Mouse (Mus musculus) forebrain, embryonic 15.5 days (tissue): ENCODE data around the gene Pik3r4. TPM values are rescaled to one million over a fixed set of nuclear protein-coding genes. Genes with fewer than 3 reads are reported as not detected.
A peak's percentile ranks its signal among the peaks of the same experiment; 100 is the strongest.
"Not testable (repeated sequence)": the region's sequence is repeated elsewhere in the genome, so short reads cannot be mapped to it uniquely, and the experiment has no call there.

ENCODE experiments used
- ATAC-seq: fragments of 200-750 bp; cut with Nextera tagmentation; replicated peaks from 2 replicates; pipeline ENCODE4 v1.8.0; 2017; ENCODE audit warnings: mild to moderate bottlenecking, moderate TSS enrichment, moderate library complexity
- H3K27ac ChIP-seq: fragments of 300-500 bp; sonication (generic); replicated peaks from 2 replicates; pipeline ENCODE4 v1.5.1; 2015; ENCODE audit warnings: mild to moderate bottlenecking, inconsistent platforms
- H3K27me3 ChIP-seq: fragments of 300-500 bp; sonication (generic); 2 replicates; pipeline ENCODE4 v1.6.1; 2015; ENCODE audit warnings: inconsistent platforms
- H3K36me3 ChIP-seq: fragments of 300-500 bp; sonication (generic); 2 replicates; pipeline ENCODE4 v1.6.1; 2015; ENCODE audit warnings: mild to moderate bottlenecking, inconsistent platforms
- H3K4me1 ChIP-seq: fragments of 300-500 bp; sonication (generic); 2 replicates; pipeline ENCODE4 v1.6.1; 2015; ENCODE audit warnings: inconsistent platforms
- H3K4me2 ChIP-seq: fragments of 300-500 bp; sonication (generic); replicated peaks from 2 replicates; pipeline ENCODE4 v1.6.1; 2015; ENCODE audit warnings: mild to moderate bottlenecking, inconsistent platforms
- H3K4me3 ChIP-seq: fragments of 300-500 bp; sonication (generic); 2 replicates; pipeline ENCODE4 v1.5.1; 2015; ENCODE audit warnings: mild to moderate bottlenecking, inconsistent platforms
- H3K9ac ChIP-seq: fragments of 300-500 bp; sonication (generic); replicated peaks from 2 replicates; pipeline ENCODE4 v1.6.1; 2015; ENCODE audit warnings: mild to moderate bottlenecking, inconsistent platforms
- H3K9me3 ChIP-seq: fragments of 300-500 bp; sonication (generic); 2 replicates; pipeline ENCODE4 v1.6.1; 2016; ENCODE audit warnings: inconsistent platforms
- WGBS: fragments of 180-500 bp; shearing (Covaris S2); methylation state at CpG from one replicate; pipeline ENCODE4 v1.1.7; 2015; ENCODE audit warnings: mixed read lengths; 5-methylcytosine and 5-hydroxymethylcytosine counted together
- polyA plus RNA-seq: library from polyadenylated mRNA; unstranded; fragments of >200 nt; fragmentation: Nextera tagmentation; extraction: Ambion mirVana; gene quantifications from 2 replicates; pipeline ENCODE4 v1.2.1, GENCODE M21; 2015

Gene Pik3r4
- polyA plus RNA-seq: 19.0 and 19.7 TPM in 2 replicates

GRCm38 (mm10) chr9:105642460-105643371 lies at the start of gene Pik3r4:
Gene Pik3r4, plus strand, starts transcription at chr9:105642978.
- H3K36me3 ChIP-seq: peaks cover 3% of the 10 kb centered on the region; the same call in 1 of the 2 replicates
- no peaks in the 10 kb centered on the region for H3K27me3 ChIP-seq
- 6% methylated on average over 37 of the region's 37 CpGs for WGBS
- peak within 1 kb of the TSS; percentile 61; the same call in 1 of the 2 replicates for H3K27ac ChIP-seq
- no peaks in the 10 kb centered on the region for H3K9me3 ChIP-seq
- H3K4me3 ChIP-seq: peak within 1 kb of the TSS; percentile 87
- H3K4me1 ChIP-seq: peaks cover 18% of the 10 kb centered on the region
- peak within 1 kb of the TSS; percentile 88 for H3K9ac ChIP-seq
- peak within 1 kb of the TSS; percentile 68 for H3K4me2 ChIP-seq
- peak; percentile 97 for ATAC-seq

- WGBS: 86% methylated on average over 4 of the region's 4 CpGs
- no peak for ATAC-seq
These were observed 43.9 kb upstream of the Pik3r4 start for GRCm38 (mm10) chr9:105598906-105599305.

GRCm38 (mm10) chr9:105611980-105612771 lies 30.6 kb upstream of the Pik3r4 start:
- 75% methylated on average over 15 of the region's 15 CpGs for WGBS
- Histone ChIP-seq H3K27ac (peak overlapping the region; percentile 24; the same call in 1 of the 2 replicates), H3K4me1 (peaks cover 12% of the 10 kb centered on the region; the same call in 1 of the 2 replicates), H3K27me3 (no peaks in the 10 kb centered on the region), H3K36me3 (no peaks in the 10 kb centered on the region), H3K9ac (no peak overlapping the region), H3K9me3 (no peaks in the 10 kb centered on the region), H3K4me3 (no peak overlapping the region), H3K4me2 (no peak overlapping the region)
- no peak for ATAC-seq

More at GRCm38 (mm10) chr9:105598906-105599305, 43.9 kb upstream of the Pik3r4 start:
- H3K4me3 ChIP-seq: no peak overlapping the region
- no peaks in the 10 kb centered on the region for H3K27me3 ChIP-seq
- H3K4me1 ChIP-seq: no peaks in the 10 kb centered on the region
- no peaks in the 10 kb centered on the region for H3K9me3 ChIP-seq
- no peak overlapping the region for H3K4me2 ChIP-seq
- no peak overlapping the region for H3K27ac ChIP-seq
- no peak overlapping the region for H3K9ac ChIP-seq
- no peaks in the 10 kb centered on the region for H3K36me3 ChIP-seq

- no peak overlapping the region for H3K4me3 ChIP-seq
- WGBS: 58% methylated on average over 7 of the region's 7 CpGs
- peaks cover 12% of the 10 kb centered on the region; the same call in 1 of the 2 replicates for H3K4me1 ChIP-seq
- no peak overlapping the region for H3K4me2 ChIP-seq
- H3K27ac ChIP-seq: 0 out of 2 replicates have a peak overlapping the region, but pooled peaks have one; percentile 24
- ATAC-seq: no peak
- H3K36me3 ChIP-seq: no peaks in the 10 kb centered on the region
- H3K27me3 ChIP-seq: no peaks in the 10 kb centered on the region
- H3K9me3 ChIP-seq: no peaks in the 10 kb centered on the region
- no peak overlapping the region for H3K9ac ChIP-seq
These were observed 29.9 kb upstream of the Pik3r4 start for GRCm38 (mm10) chr9:105612919-105613318.

- Histone ChIP-seq H3K4me2 (no peak overlapping the region), H3K4me1 (peaks cover 12% of the 10 kb centered on the region; the same call in 1 of the 2 replicates), H3K4me3 (no peak overlapping the region), H3K36me3 (no peaks in the 10 kb centered on the region), H3K27me3 (no peaks in the 10 kb centered on the region), H3K27ac (no peak overlapping the region), H3K9ac (no peak overlapping the region), H3K9me3 (no peaks in the 10 kb centered on the region)
- no peak for ATAC-seq
- 88% methylated on average over 2 of the region's 2 CpGs for WGBS
These were observed 26.8 kb upstream of the Pik3r4 start for GRCm38 (mm10) chr9:105615952-105616351.

- not testable (repeated sequence) for H3K4me2 ChIP-seq, H3K4me3 ChIP-seq, H3K9ac ChIP-seq, H3K9me3 ChIP-seq, H3K4me1 ChIP-seq, H3K27me3 ChIP-seq, H3K27ac ChIP-seq, H3K36me3 ChIP-seq, ATAC-seq
These were observed 25.5 kb upstream of the Pik3r4 start for GRCm38 (mm10) chr9:105617274-105617673.

- H3K36me3 ChIP-seq: no peaks in the 10 kb centered on the region
- no peak overlapping the region for H3K4me2 ChIP-seq
- H3K9ac ChIP-seq: no peak overlapping the region
- no peaks in the 10 kb centered on the region; the same call in 1 of the 2 replicates for H3K9me3 ChIP-seq
- no peak overlapping the region for H3K4me3 ChIP-seq
- ATAC-seq: no peak
- 92% methylated on average over 2 of the region's 2 CpGs for WGBS
- no peaks in the 10 kb centered on the region for H3K27me3 ChIP-seq
- no peak overlapping the region for H3K27ac ChIP-seq
- no peaks in the 10 kb centered on the region for H3K4me1 ChIP-seq
These were observed 8.8 kb upstream of the Pik3r4 start for GRCm38 (mm10) chr9:105633961-105634360.

GRCm38 (mm10) chr9:105641377-105641776 lies 1.4 kb upstream of the Pik3r4 start:
- H3K9ac ChIP-seq, H3K4me2 ChIP-seq, H3K36me3 ChIP-seq, H3K9me3 ChIP-seq, H3K27ac ChIP-seq, ATAC-seq, H3K27me3 ChIP-seq, H3K4me3 ChIP-seq: not testable (repeated sequence)
- WGBS: 69% methylated on average over 6 of the region's 6 CpGs
- H3K4me1 ChIP-seq: peaks cover 17% of the 10 kb centered on the region

GRCm38 (mm10) chr9:105656189-105656588 lies 13.4 kb downstream of the Pik3r4 start:
- 82% methylated on average over 2 of the region's 2 CpGs for whole genome bisulfite sequencing
- H3K27ac ChIP-seq: no peak overlapping the region
- no peak overlapping the region for H3K4me2 ChIP-seq
- peaks cover 30% of the 10 kb centered on the region for H3K36me3 ChIP-seq
- no peaks in the 10 kb centered on the region for H3K4me1 ChIP-seq
- H3K4me3 ChIP-seq: no peak overlapping the region
- ATAC-seq: no peak
- H3K9me3 ChIP-seq: no peaks in the 10 kb centered on the region
- no peaks in the 10 kb centered on the region for H3K27me3 ChIP-seq
- no peak overlapping the region for H3K9ac ChIP-seq

- H3K9me3 ChIP-seq: no peaks in the 10 kb centered on the region
- no peak overlapping the region for H3K27ac ChIP-seq
- no peak overlapping the region for H3K9ac ChIP-seq
- H3K4me1 ChIP-seq: no peaks in the 10 kb centered on the region
- H3K4me3 ChIP-seq: no peak overlapping the region
- 95% methylated on average over 12 of the region's 12 CpGs for WGBS
- H3K4me2 ChIP-seq: no peak overlapping the region
- no peaks in the 10 kb centered on the region for H3K27me3 ChIP-seq
- peaks cover 31% of the 10 kb centered on the region for H3K36me3 ChIP-seq
- no peak for ATAC-seq
These were observed 15.4 kb downstream of the Pik3r4 start for GRCm38 (mm10) chr9:105658216-105658615.

GRCm38 (mm10) chr9:105659877-105660276 lies 17.1 kb downstream of the Pik3r4 start:
- H3K4me1 ChIP-seq: no peaks in the 10 kb centered on the region
- H3K27ac ChIP-seq: peak overlapping the region; percentile 52; the same call in 1 of the 2 replicates
- ATAC-seq: 0 out of 2 replicates have a peak, but pooled peaks have one; percentile 32
- WGBS: 85% methylated on average over 6 of the region's 6 CpGs
- no peaks in the 10 kb centered on the region for H3K9me3 ChIP-seq
- no peaks in the 10 kb centered on the region for H3K27me3 ChIP-seq
- H3K4me2 ChIP-seq: no peak overlapping the region
- no peak overlapping the region for H3K9ac ChIP-seq
- peaks cover 33% of the 10 kb centered on the region for H3K36me3 ChIP-seq
- H3K4me3 ChIP-seq: no peak overlapping the region

- H3K27ac ChIP-seq: no peak overlapping the region
- no peaks in the 10 kb centered on the region for H3K9me3 ChIP-seq
- H3K9ac ChIP-seq: no peak overlapping the region
- H3K4me2 ChIP-seq: no peak overlapping the region
- 87% methylated on average over 7 of the region's 7 CpGs for WGBS
- H3K27me3 ChIP-seq: no peaks in the 10 kb centered on the region
- peaks cover 55% of the 10 kb centered on the region for H3K36me3 ChIP-seq
- no peak for ATAC-seq
- H3K4me3 ChIP-seq: no peak overlapping the region
- no peaks in the 10 kb centered on the region for H3K4me1 ChIP-seq
These were observed 22.5 kb downstream of the Pik3r4 start for GRCm38 (mm10) chr9:105665269-105665668.
